Mouse (Mus musculus) layer of hippocampus, postnatal 36 days (tissue): ENCODE results near the gene Gm597. TPM values are rescaled to one million over a fixed set of nuclear protein-coding genes. Genes with fewer than 3 reads are reported as not detected.

Source experiments
- DNase-seq, 2 experiments: peaks; one replicate each; pipeline ENCODE4 v3.0.0; 2022
- total RNA-seq, 2 experiments: library from RNA; stranded (reverse); gene quantifications; 2 replicates each; pipeline ENCODE4 v1.2.3; 2021

The Gm597 gene
- not detected for total RNA-seq

DNA sequence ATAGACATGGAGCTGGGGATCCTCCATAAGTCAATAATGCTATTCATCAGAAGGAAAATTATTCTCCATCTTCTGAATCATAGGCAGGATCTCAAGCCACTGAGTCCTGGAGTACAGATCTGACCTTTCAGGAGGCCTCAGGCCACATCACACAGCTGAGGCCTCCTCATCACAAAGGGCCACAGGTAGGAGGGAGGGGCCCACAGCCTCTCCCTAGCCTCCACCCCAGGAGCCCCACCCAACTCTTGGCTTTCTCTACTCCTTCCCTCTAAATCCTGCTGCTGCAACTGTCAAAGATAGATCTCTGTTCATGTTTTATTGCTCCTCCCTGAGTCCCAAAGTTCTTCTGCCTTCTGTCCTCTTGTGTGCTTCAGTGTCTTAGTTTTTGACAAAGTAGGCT is at the start of gene Gm597:
Gene Gm597 (minus strand): TSS at position 101 of the 400 bp plus-strand sequence.
- no peak for DNase-seq

DNA sequence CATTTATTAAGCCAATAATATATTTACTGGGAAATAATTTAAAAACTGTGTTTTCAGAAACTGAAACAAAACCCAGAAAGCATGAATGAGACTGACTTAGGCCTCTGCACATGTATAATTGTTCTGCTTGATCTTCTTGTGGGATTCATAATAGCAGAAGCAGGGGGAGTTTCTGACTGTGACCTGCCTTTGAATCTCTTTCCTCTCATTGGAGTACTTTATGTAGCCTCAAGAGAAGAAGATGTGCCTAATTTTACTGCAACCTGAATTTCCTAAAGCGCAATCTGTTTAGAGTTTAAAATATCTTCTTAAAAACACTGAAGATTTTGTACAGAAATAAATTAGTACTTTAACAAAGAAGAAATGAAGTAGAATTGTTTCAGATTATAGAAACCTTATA is 27.6 kb upstream of the Gm597 start:
- no peak for DNase-seq

DNA sequence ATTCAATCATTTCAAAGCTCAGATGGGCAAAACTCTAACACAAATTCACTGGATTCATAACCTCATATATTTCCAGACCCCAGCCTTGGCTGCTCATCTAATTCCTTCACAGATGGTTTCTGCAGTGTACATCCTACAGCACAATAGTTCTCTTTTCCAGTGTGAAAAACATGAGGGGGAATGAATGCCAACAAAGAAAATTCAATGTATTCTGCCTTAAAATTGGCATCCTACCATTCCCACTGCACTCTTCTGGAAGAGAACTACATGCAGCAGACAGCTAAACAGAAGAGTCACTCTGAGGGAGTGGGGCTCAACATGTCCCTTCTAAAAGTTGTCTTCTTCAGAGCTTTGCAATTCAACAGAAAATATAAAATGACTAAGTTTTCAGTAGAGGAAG is 26.6 kb upstream of the Gm597 start:
- peak in 1 of 2 experiments; percentile 7 for DNase-seq

DNA sequence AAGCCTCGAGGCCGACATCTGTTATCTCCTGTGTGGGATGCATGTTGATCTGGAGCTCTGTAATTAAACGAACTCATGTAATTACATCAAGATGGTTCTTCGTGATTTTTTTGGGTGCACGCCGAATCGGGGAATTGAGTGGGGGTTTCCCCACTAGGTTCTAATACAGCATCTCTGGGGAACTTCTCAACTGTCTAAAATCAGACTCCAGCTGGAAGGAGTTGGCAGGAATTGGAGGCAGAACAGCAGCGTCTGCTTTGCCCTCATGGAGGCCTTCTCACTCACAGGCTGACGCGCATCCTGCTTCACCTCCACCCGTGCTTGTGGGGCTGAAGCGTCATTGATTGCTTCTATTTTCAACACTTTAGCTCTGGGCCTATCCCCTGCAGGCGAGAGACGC is 20.8 kb upstream of the Gm597 start:
- DNase-seq, result peak; percentile 30 to 49
